Mouse (Mus musculus) liver, adult (tissue): ENCODE measurements around the gene Fem1a.

Experiments used
- GATA4 ChIP-seq: IDR thresholded peaks from 2 replicates; pipeline ENCODE4 v1.6.1; 2014; ENCODE audit warnings: mild to moderate bottlenecking, low read length; ENCODE audit not compliant: insufficient replicate concordance

Fem1a gene

GRCm38 (mm10) chr17:56233818-56234469 lies 22.7 kb upstream of the Fem1a start:
- TF ChIP-seq GATA4 = no peak

- no peak for TF ChIP-seq GATA4
These were observed 14.8 kb upstream of the Fem1a start for GRCm38 (mm10) chr17:56241541-56242401.

GRCm38 (mm10) chr17:56245608-56246007 lies 11.0 kb upstream of the Fem1a start:
- no peak for TF ChIP-seq GATA4

GRCm38 (mm10) chr17:56251136-56251829 lies 5.3 kb upstream of the Fem1a start:
- no peak for TF ChIP-seq GATA4

- no peak for TF ChIP-seq GATA4
These were observed 1.9 kb upstream of the Fem1a start for GRCm38 (mm10) chr17:56254695-56255094.

GRCm38 (mm10) chr17:56255429-56255828 lies 1.2 kb upstream of the Fem1a start:
- no peak for TF ChIP-seq GATA4

GRCm38 (mm10) chr17:56255863-56256238 lies 759 bp upstream of the Fem1a start:
- peak; percentile 11; the same call in 1 of the 2 replicates for TF ChIP-seq GATA4

GRCm38 (mm10) chr17:56257181-56257894 lies 728 bp downstream of the Fem1a start:
- TF ChIP-seq GATA4 = no peak

- TF ChIP-seq GATA4 = no peak
These were observed 2.9 kb downstream of the Fem1a start for GRCm38 (mm10) chr17:56259301-56260037.

GRCm38 (mm10) chr17:56261166-56261565 lies 4.6 kb downstream of the Fem1a start:
- TF ChIP-seq GATA4 = no peak

GRCm38 (mm10) chr17:56262645-56263094 lies 6.1 kb downstream of the Fem1a start:
- no peak for TF ChIP-seq GATA4

- TF ChIP-seq GATA4 = no peak
These were observed 7.4 kb downstream of the Fem1a start for GRCm38 (mm10) chr17:56264020-56264419.

- TF ChIP-seq GATA4 = no peak
These were observed 8.4 kb downstream of the Fem1a start for GRCm38 (mm10) chr17:56265011-56265410.

GRCm38 (mm10) chr17:56265869-56266268 lies 9.3 kb downstream of the Fem1a start:
- TF ChIP-seq GATA4 = no peak

- TF ChIP-seq GATA4 = no peak
These were observed 9.7 kb downstream of the Fem1a start for GRCm38 (mm10) chr17:56266271-56266670.

GRCm38 (mm10) chr17:56269153-56269630 lies 12.6 kb downstream of the Fem1a start:
- TF ChIP-seq GATA4 = no peak
